Mouse (Mus musculus): ENCODE measurements around the gene Emid1.

GRCm38 (mm10) chr11:5177171-5177570, 25.1 kb upstream of the Emid1 start:
- TF ChIP-seq ZMIZ1 (IDR thresholded peaks at IDR 0.05; ENCODE audit: low read depth, low read length) (no peak), MAZ (IDR thresholded peaks at IDR 0.05; ENCODE audit: low read depth, low read length) (no peak), SMC3 (IDR thresholded peaks at IDR 0.05; ENCODE audit: low read depth, low read length) (no peak), CTCF (IDR thresholded peaks at IDR 0.05 in 2 of 3, conservative IDR thresholded peaks at IDR 0.05 in 1 of 3; ENCODE audit: control insufficient read depth in 1 of 3, insufficient read depth in 1 of 3, low read depth in 2 of 3, low read length in 3 of 3, poor library complexity in 1 of 3, severe bottlenecking in 1 of 3) (no peak), POLR2A (IDR thresholded peaks at IDR 0.05; ENCODE audit: control insufficient read depth in 1 of 2, insufficient read depth in 1 of 2, low read depth in 1 of 2, low read length in 2 of 2, poor library complexity in 1 of 2) (no peak), USF1 (IDR thresholded peaks at IDR 0.05; ENCODE audit: low read depth, low read length) (no peak), GATA1 (IDR thresholded peaks at IDR 0.05; ENCODE audit: low read depth, low read length) (no peak), TAL1 (IDR thresholded peaks at IDR 0.05; ENCODE audit: low read length) (no peak), MAX (IDR thresholded peaks at IDR 0.05; ENCODE audit: low read length) (no peak), UBTF (IDR thresholded peaks at IDR 0.05; ENCODE audit: borderline replicate concordance, insufficient read depth, low read depth, low read length) (no peak), TBP (IDR thresholded peaks at IDR 0.05; ENCODE audit: low read depth, low read length) (no peak), NELFE (IDR thresholded peaks at IDR 0.05; ENCODE audit: low read depth, low read length) (no peak), ZC3H11A (IDR thresholded peaks at IDR 0.05; ENCODE audit: low read depth, low read length) (no peak)
